Mouse (Mus musculus): ENCODE measurements around the gene Trim33.

DNA sequence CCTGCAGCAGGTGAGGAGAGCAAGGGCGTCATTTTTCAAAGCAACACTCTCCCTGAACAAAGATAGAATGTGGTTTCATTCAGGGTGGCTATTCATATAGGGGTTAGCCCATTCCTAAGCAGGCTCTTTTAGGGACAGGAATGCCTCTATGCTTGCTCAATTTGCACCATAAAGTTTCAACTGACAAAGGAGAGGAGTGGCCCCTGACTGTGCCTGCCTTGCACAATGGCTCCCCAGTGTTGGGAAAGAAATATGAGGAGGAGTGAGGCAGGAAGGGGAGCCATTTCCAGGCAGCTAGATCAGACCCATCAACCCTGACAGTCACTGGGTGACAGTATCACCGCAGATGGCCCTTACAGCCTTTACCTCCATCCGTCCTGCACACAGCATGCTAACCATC, 100.3 kb downstream of the Trim33 start:
- TF ChIP-seq EP300 (IDR thresholded peaks at IDR 0.05; ENCODE audit: low read depth) (no peak), CTCF (IDR thresholded peaks at IDR 0.05; ENCODE audit: low read depth) (no peak)
